Mouse (Mus musculus) lung, adult 18-20 months (tissue): ENCODE data around the gene Tradd.
"Not testable (repeated sequence)": the region's sequence is repeated elsewhere in the genome, so short reads cannot be mapped to it uniquely, and the experiment has no call there.

Experiments
- DNase-seq, 2 experiments: peaks; one replicate each; pipeline ENCODE4 v3.0.0; 2022; ENCODE audit warnings: mixed read lengths in 2 of 2

Gene Tradd

GRCm38 (mm10) chr8:105235206-105235605, 29.2 kb downstream of the Tradd start:
- DNase-seq = no peak

GRCm38 (mm10) chr8:105233126-105233935, 31.1 kb downstream of the Tradd start:
- DNase-seq = no peak

GRCm38 (mm10) chr8:105232321-105232693, 32.1 kb downstream of the Tradd start:
- not testable (repeated sequence) for DNase-seq

- DNase-seq = no peak
Observed at GRCm38 (mm10) chr8:105231503-105232320, 32.7 kb downstream of the Tradd start.

GRCm38 (mm10) chr8:105225917-105226316, 38.5 kb downstream of the Tradd start:
- peak; percentile 70 to 79 for DNase-seq

- DNase-seq = no peak
Observed at GRCm38 (mm10) chr8:105225272-105225593, 39.2 kb downstream of the Tradd start.

- peak; percentile 94 to 95 for DNase-seq
Observed at GRCm38 (mm10) chr8:105224413-105225271, 39.8 kb downstream of the Tradd start, which contains the start of gene D230025D16Rik. TSS of gene D230025D16Rik (plus strand) at chr8:105225145.

GRCm38 (mm10) chr8:105223850-105224249, 40.6 kb downstream of the Tradd start:
- DNase-seq = no peak

GRCm38 (mm10) chr8:105217926-105218522, 46.4 kb downstream of the Tradd start:
- DNase-seq = no peak

- DNase-seq = no peak
Observed at GRCm38 (mm10) chr8:105214104-105214503, 50.3 kb downstream of the Tradd start.

GRCm38 (mm10) chr8:105209153-105210110, 55.0 kb downstream of the Tradd start:
- DNase-seq = no peak
